Mouse (Mus musculus): Measurements from ENCODE around the gene Chmp6. TPM values are rescaled to one million over a fixed set of nuclear protein-coding genes. Genes with fewer than 3 reads are reported as not detected.

Chmp6 gene
- polyA plus RNA-seq, 1 experiment from 2014 or later = 105 TPM

GRCm38 (mm10) chr11:119926762-119927161 is 13.5 kb downstream of the Chmp6 start:
- WGBS = 82% methylated on average over 5 of the region's 5 CpGs
- no peak for ATAC-seq (ENCODE audit: low FRiP score)
- H3K4me2 ChIP-seq = no peak overlapping the region
- no peak overlapping the region for H3K4me3 ChIP-seq (replicated peaks)
- H3K9me3 ChIP-seq (replicated peaks) = no peaks in the 10 kb centered on the region
- H3K36me3 ChIP-seq = no peaks in the 10 kb centered on the region
- H3K9ac ChIP-seq (replicated peaks) = no peak overlapping the region
- no peak overlapping the region for H3K27ac ChIP-seq (replicated peaks)
- H3K27me3 ChIP-seq (replicated peaks) = no peaks in the 10 kb centered on the region
- H3K4me1 ChIP-seq = no peaks in the 10 kb centered on the region

DNA sequence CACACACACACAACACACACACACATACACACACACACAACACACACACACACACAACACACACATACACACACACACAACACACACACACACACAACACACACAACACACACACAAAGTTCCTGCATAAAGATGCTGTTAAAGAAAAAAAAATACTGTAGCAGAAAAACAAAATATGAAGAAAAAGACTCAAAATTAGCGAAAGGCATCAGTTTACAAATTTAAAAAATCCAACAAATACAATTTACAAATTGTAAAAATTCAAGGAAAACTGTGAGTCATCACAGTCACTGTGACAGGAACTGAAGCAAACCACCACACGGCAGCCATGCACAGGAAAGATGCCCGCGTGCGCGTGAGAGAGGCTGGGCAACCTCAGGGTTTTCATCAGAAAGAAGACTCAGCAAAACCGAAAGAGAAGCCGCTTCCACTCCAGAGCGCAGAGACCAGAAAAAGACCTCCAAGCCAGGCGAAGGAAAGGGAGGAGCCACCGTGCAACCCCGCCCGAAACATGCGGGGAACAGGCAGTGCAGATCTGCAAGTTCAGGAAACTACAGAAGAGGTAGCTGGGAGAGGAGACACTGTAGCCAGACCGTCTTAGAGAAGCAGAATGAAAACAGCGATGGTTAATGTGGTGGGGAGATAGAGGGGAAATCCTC is 14.9 kb downstream of the Chmp6 start:
- H3K9me3 ChIP-seq (replicated peaks) = no peaks in the 10 kb centered on the region
- no peak overlapping the region for H3K4me3 ChIP-seq (replicated peaks)
- WGBS = 75% methylated on average over 16 of the region's 16 CpGs
- H3K27ac ChIP-seq (replicated peaks) = no peak overlapping the region
- H3K9ac ChIP-seq (replicated peaks) = no peak overlapping the region
- H3K4me2 ChIP-seq = peak overlapping the region; percentile 2; the same call in 1 of the 2 replicates
- no peaks in the 10 kb centered on the region for H3K4me1 ChIP-seq
- no peaks in the 10 kb centered on the region for H3K27me3 ChIP-seq (replicated peaks)
- no peak for ATAC-seq (ENCODE audit: low FRiP score)
- no peaks in the 10 kb centered on the region for H3K36me3 ChIP-seq

DNA sequence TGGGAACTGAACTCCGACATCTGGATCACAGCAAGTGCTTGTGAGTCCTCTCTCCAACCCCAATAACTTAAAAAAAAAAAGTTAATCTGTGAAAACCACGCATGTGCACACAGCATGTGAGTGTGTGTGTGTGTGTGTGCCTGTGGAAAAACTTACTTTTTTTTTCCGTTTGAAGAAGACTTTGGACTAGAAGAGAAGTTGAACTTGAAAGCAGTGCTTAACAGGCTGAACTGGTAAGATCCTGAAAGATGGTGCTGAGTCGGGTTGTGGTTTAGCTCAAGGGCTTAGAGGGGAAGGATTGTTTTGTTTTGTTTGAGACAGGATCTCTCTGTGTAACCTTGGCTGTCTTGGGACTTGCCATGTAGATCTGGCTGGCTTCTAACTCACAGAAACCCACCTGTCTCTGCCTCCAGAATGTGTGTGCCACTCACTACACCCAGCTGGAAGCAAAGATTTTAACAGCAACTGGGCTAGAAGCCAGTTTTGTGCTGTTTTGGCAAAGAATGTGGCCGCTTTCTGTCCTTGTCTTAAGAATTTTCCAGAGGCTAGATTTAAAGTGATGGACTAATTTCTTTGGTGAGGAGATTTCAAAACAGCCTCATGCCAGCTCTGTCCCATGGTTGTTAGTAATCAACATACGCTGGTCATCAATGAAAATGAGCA is 16.5 kb downstream of the Chmp6 start:
- ATAC-seq (ENCODE audit: low FRiP score) = no peak
- no peak overlapping the region for H3K9ac ChIP-seq (replicated peaks)
- H3K36me3 ChIP-seq = no peaks in the 10 kb centered on the region

DNA sequence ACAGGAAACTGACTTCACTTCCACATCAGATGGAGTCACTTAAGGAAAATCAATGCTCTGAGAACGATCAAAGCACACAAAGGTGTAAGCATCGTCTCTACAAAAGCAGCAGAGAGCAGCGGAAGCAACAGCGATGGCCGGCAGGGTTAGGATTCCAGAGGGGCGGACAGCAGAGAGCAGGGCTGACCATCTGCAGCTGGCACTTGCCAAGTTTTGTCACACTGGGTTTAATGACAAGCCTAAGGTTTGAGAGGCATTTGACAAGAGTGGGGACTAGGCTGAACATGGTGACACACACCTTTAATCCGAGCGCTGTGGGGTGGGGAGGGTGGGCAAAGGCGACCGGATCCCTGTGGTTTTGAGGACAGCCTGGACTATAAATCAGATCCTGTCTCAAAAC is 18.6 kb downstream of the Chmp6 start:
- no peak overlapping the region for H3K4me3 ChIP-seq (replicated peaks)
- H3K9me3 ChIP-seq (replicated peaks) = no peaks in the 10 kb centered on the region
- H3K4me1 ChIP-seq = peaks cover 10% of the 10 kb centered on the region
- no peaks in the 10 kb centered on the region for H3K36me3 ChIP-seq
- H3K27ac ChIP-seq (replicated peaks) = no peak overlapping the region
- H3K9ac ChIP-seq (replicated peaks) = no peak overlapping the region
- H3K27me3 ChIP-seq (replicated peaks) = no peaks in the 10 kb centered on the region
- H3K4me2 ChIP-seq = no peak overlapping the region
- whole genome bisulfite sequencing = 70% methylated on average over 10 of the region's 10 CpGs
- no peak for ATAC-seq (ENCODE audit: low FRiP score)

More for the DNA sequence above, 16.5 kb downstream of the Chmp6 start:
- H3K9me3 ChIP-seq (replicated peaks) = no peaks in the 10 kb centered on the region
- WGBS = 83% methylated on average over 6 of the region's 6 CpGs
- H3K4me2 ChIP-seq = no peak overlapping the region
- no peaks in the 10 kb centered on the region for H3K4me1 ChIP-seq
- H3K4me3 ChIP-seq (replicated peaks) = no peak overlapping the region
- no peak overlapping the region for H3K27ac ChIP-seq (replicated peaks)
- H3K27me3 ChIP-seq (replicated peaks) = no peaks in the 10 kb centered on the region

- H3K36me3 ChIP-seq = no peaks in the 10 kb centered on the region
- no peak for ATAC-seq (ENCODE audit: low FRiP score)
- no peak overlapping the region for H3K4me2 ChIP-seq
- no peak overlapping the region for H3K27ac ChIP-seq (replicated peaks)
- H3K9ac ChIP-seq (replicated peaks) = no peak overlapping the region
- H3K27me3 ChIP-seq (replicated peaks) = no peaks in the 10 kb centered on the region
- H3K9me3 ChIP-seq (replicated peaks) = no peaks in the 10 kb centered on the region
- H3K4me1 ChIP-seq = peaks cover 21% of the 10 kb centered on the region
- 66% methylated on average over 4 of the region's 4 CpGs for WGBS
- no peak overlapping the region for H3K4me3 ChIP-seq (replicated peaks)
These were observed 19.9 kb downstream of the Chmp6 start for GRCm38 (mm10) chr11:119933142-119933541.

GRCm38 (mm10) chr11:119933819-119934583 is 20.8 kb downstream of the Chmp6 start:
- Histone ChIP-seq H3K9ac (replicated peaks) (no peak overlapping the region), H3K36me3 (no peaks in the 10 kb centered on the region), H3K4me1 (peaks cover 26% of the 10 kb centered on the region), H3K27ac (replicated peaks) (no peak overlapping the region), H3K9me3 (replicated peaks) (no peaks in the 10 kb centered on the region), H3K27me3 (replicated peaks) (no peaks in the 10 kb centered on the region), H3K4me2 (no peak overlapping the region), H3K4me3 (replicated peaks) (no peak overlapping the region)
- ATAC-seq (ENCODE audit: low FRiP score) = no peak
- 87% methylated on average over 8 of the region's 8 CpGs for WGBS

- 75% methylated on average over 8 of the region's 8 CpGs for WGBS
- H3K4me3 ChIP-seq (replicated peaks) = no peak overlapping the region
These were observed 21.5 kb downstream of the Chmp6 start for GRCm38 (mm10) chr11:119934773-119935172.

DNA sequence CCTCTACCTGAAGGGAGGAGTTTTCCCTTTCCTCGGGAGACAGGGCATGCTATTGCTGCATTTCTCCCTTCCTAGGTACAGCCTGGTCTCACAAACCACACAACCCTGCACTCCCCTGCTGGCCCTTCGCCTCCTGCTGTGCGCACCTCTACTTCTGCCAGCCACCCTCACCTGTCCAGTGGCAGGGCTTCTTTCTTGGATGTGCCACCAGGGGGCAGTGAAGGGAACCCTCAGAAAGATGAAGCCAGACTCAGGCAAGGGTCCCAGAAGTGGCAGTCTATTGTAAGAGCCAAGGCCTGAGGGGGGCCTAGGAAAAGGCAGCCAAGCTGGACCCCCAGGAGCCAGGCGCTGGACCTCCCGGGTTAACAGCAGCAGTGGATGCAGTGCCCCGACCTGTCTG is 22.2 kb downstream of the Chmp6 start:
- Histone ChIP-seq H3K4me1 (peaks cover 40% of the 10 kb centered on the region), H3K9ac (replicated peaks) (no peak overlapping the region), H3K9me3 (replicated peaks) (no peaks in the 10 kb centered on the region), H3K27me3 (replicated peaks) (no peaks in the 10 kb centered on the region), H3K27ac (replicated peaks) (0 out of 2 replicates have a peak overlapping the region, but pooled peaks have one; percentile 1), H3K36me3 (no peaks in the 10 kb centered on the region), H3K4me3 (replicated peaks) (no peak overlapping the region), H3K4me2 (no peak overlapping the region)
- ATAC-seq (ENCODE audit: low FRiP score) = no peak; the same call in 1 of the 2 replicates
- WGBS = 23% methylated on average over 6 of the region's 6 CpGs

More at GRCm38 (mm10) chr11:119934773-119935172, 21.5 kb downstream of the Chmp6 start:
- Histone ChIP-seq H3K27ac (replicated peaks) (no peak overlapping the region), H3K9me3 (replicated peaks) (no peaks in the 10 kb centered on the region), H3K27me3 (replicated peaks) (no peaks in the 10 kb centered on the region), H3K36me3 (no peaks in the 10 kb centered on the region), H3K9ac (replicated peaks) (no peak overlapping the region), H3K4me2 (no peak overlapping the region), H3K4me1 (peaks cover 33% of the 10 kb centered on the region)
- ATAC-seq (ENCODE audit: low FRiP score) = no peak

GRCm38 (mm10) chr11:119936456-119936855 is 23.2 kb downstream of the Chmp6 start:
- no peak overlapping the region for H3K4me2 ChIP-seq
- no peaks in the 10 kb centered on the region for H3K27me3 ChIP-seq (replicated peaks)
- no peaks in the 10 kb centered on the region for H3K36me3 ChIP-seq
- WGBS = 88% methylated on average over 2 of the region's 2 CpGs
- H3K9ac ChIP-seq (replicated peaks) = no peak overlapping the region
- no peak overlapping the region for H3K27ac ChIP-seq (replicated peaks)
- peaks cover 46% of the 10 kb centered on the region for H3K4me1 ChIP-seq
- ATAC-seq (ENCODE audit: low FRiP score) = no peak
- H3K4me3 ChIP-seq (replicated peaks) = no peak overlapping the region
- H3K9me3 ChIP-seq (replicated peaks) = no peaks in the 10 kb centered on the region

GRCm38 (mm10) chr11:119937216-119937615 is 24.0 kb downstream of the Chmp6 start:
- Histone ChIP-seq H3K9ac (replicated peaks) (no peak overlapping the region), H3K27ac (replicated peaks) (no peak overlapping the region)
- 54% methylated on average over 12 of the region's 12 CpGs for WGBS

GRCm38 (mm10) chr11:119937772-119938502 is 24.7 kb downstream of the Chmp6 start:
- WGBS = 64% methylated on average over 19 of the region's 19 CpGs
- Histone ChIP-seq H3K4me3 (replicated peaks) (no peak overlapping the region), H3K4me2 (no peak overlapping the region), H3K27ac (replicated peaks) (no peak overlapping the region), H3K9ac (replicated peaks) (no peak overlapping the region), H3K4me1 (peaks cover 56% of the 10 kb centered on the region), H3K27me3 (replicated peaks) (no peaks in the 10 kb centered on the region), H3K36me3 (no peaks in the 10 kb centered on the region), H3K9me3 (replicated peaks) (no peaks in the 10 kb centered on the region)
- no peak for ATAC-seq (ENCODE audit: low FRiP score)

More at GRCm38 (mm10) chr11:119937216-119937615, 24.0 kb downstream of the Chmp6 start:
- no peak for ATAC-seq (ENCODE audit: low FRiP score)
- H3K36me3 ChIP-seq = no peaks in the 10 kb centered on the region
- H3K4me1 ChIP-seq = peaks cover 54% of the 10 kb centered on the region
- H3K27me3 ChIP-seq (replicated peaks) = no peaks in the 10 kb centered on the region
- no peak overlapping the region for H3K4me2 ChIP-seq
- no peaks in the 10 kb centered on the region for H3K9me3 ChIP-seq (replicated peaks)
- no peak overlapping the region for H3K4me3 ChIP-seq (replicated peaks)

Data from neural tube, embryonic 15.5 days (tissue).